Mouse (Mus musculus) embryonic facial prominence, embryonic 15.5 days (tissue): Measurements from ENCODE around the gene Gramd1c. TPM values are rescaled to one million over a fixed set of nuclear protein-coding genes. Genes with fewer than 3 reads are reported as not detected.

Experiments used
- ATAC-seq: fragments of 200-750 bp; cut with Nextera tagmentation; 2 replicates; pipeline ENCODE4 v1.8.0; 2017; ENCODE audit warnings: low read depth, moderate TSS enrichment; ENCODE audit not compliant: insufficient number of reproducible peaks, low FRiP score, low TSS enrichment
- H3K27ac ChIP-seq: fragments of 300-500 bp; sonication (generic); replicated peaks from 2 replicates; pipeline ENCODE4 v1.5.1; 2015; ENCODE audit warnings: mild to moderate bottlenecking, inconsistent platforms
- H3K27me3 ChIP-seq: fragments of 300-500 bp; sonication (generic); 2 replicates; pipeline ENCODE4 v1.6.1; 2015; ENCODE audit warnings: inconsistent platforms
- H3K36me3 ChIP-seq: fragments of 300-500 bp; sonication (generic); 2 replicates; pipeline ENCODE4 v1.6.1; 2015; ENCODE audit warnings: mild to moderate bottlenecking, inconsistent platforms
- H3K4me1 ChIP-seq: fragments of 300-500 bp; sonication (generic); 2 replicates; pipeline ENCODE4 v1.6.1; 2015; ENCODE audit warnings: inconsistent platforms
- H3K4me2 ChIP-seq: fragments of 300-500 bp; sonication (generic); replicated peaks from 2 replicates; pipeline ENCODE4 v1.6.1; 2015; ENCODE audit warnings: mild to moderate bottlenecking, inconsistent platforms
- H3K4me3 ChIP-seq: fragments of 300-500 bp; sonication (generic); replicated peaks from 2 replicates; pipeline ENCODE4 v1.5.1; 2015; ENCODE audit warnings: mild to moderate bottlenecking, inconsistent platforms
- H3K9ac ChIP-seq: fragments of 300-500 bp; sonication (generic); 2 replicates; pipeline ENCODE4 v1.6.1; 2015; ENCODE audit warnings: inconsistent platforms
- H3K9me3 ChIP-seq: fragments of 300-500 bp; sonication (generic); replicated peaks from 2 replicates; pipeline ENCODE4 v1.6.1; 2016; ENCODE audit warnings: inconsistent platforms
- WGBS: fragments of 180-500 bp; shearing (Covaris S2); methylation state at CpG from one replicate; pipeline ENCODE4 v1.1.7; 2015; 5-methylcytosine and 5-hydroxymethylcytosine counted together
- polyA plus RNA-seq: library from polyadenylated mRNA; unstranded; fragments of >200 nt; fragmentation: Nextera tagmentation; extraction: Ambion mirVana; gene quantifications from 2 replicates; pipeline ENCODE4 v1.2.1, GENCODE M21; 2015

The Gramd1c gene
- polyA plus RNA-seq, 1 experiment from 2014 or later: 9.6 TPM

GRCm38 (mm10) chr16:43958038-43958437, 105.1 kb downstream of the Gramd1c start:
- Histone ChIP-seq H3K27me3 (no peaks in the 10 kb centered on the region), H3K4me3 (no peak overlapping the region), H3K4me1 (no peaks in the 10 kb centered on the region), H3K4me2 (no peak overlapping the region), H3K27ac (no peak overlapping the region), H3K36me3 (0 out of 2 replicates have a peak, but pooled peaks cover 6% of the 10 kb centered on the region), H3K9ac (no peak overlapping the region), H3K9me3 (no peaks in the 10 kb centered on the region)
- WGBS: 61% methylated on average over 4 of the region's 4 CpGs
- no peak for ATAC-seq

- H3K4me3 ChIP-seq: no peak overlapping the region
- no peaks in the 10 kb centered on the region for H3K27me3 ChIP-seq
- no peak overlapping the region for H3K27ac ChIP-seq
- no peaks in the 10 kb centered on the region for H3K4me1 ChIP-seq
- H3K4me2 ChIP-seq: no peak overlapping the region
- no peak for ATAC-seq
- H3K9ac ChIP-seq: no peak overlapping the region
- 0 out of 2 replicates have a peak, but pooled peaks cover 6% of the 10 kb centered on the region for H3K36me3 ChIP-seq
- H3K9me3 ChIP-seq: no peaks in the 10 kb centered on the region
- WGBS: 74% methylated on average over 6 of the region's 6 CpGs
Measured at GRCm38 (mm10) chr16:43954913-43955312, 108.2 kb downstream of the Gramd1c start.

GRCm38 (mm10) chr16:43951591-43951990, 111.6 kb downstream of the Gramd1c start:
- Histone ChIP-seq H3K27me3 (no peaks in the 10 kb centered on the region), H3K4me1 (no peaks in the 10 kb centered on the region), H3K27ac (no peak overlapping the region), H3K36me3 (0 out of 2 replicates have a peak, but pooled peaks cover 6% of the 10 kb centered on the region), H3K4me2 (no peak overlapping the region), H3K9me3 (no peaks in the 10 kb centered on the region), H3K9ac (no peak overlapping the region), H3K4me3 (no peak overlapping the region)
- 67% methylated on average over 4 of the region's 4 CpGs for WGBS
- ATAC-seq: no peak

GRCm38 (mm10) chr16:43945869-43946268, 117.3 kb downstream of the Gramd1c start:
- H3K4me2 ChIP-seq: no peak overlapping the region
- H3K9me3 ChIP-seq: no peaks in the 10 kb centered on the region
- no peak for ATAC-seq
- no peaks in the 10 kb centered on the region for H3K27me3 ChIP-seq
- no peaks in the 10 kb centered on the region for H3K4me1 ChIP-seq
- WGBS: 47% methylated on average over 3 of the region's 3 CpGs
- H3K27ac ChIP-seq: no peak overlapping the region
- H3K36me3 ChIP-seq: no peaks in the 10 kb centered on the region
- H3K4me3 ChIP-seq: no peak overlapping the region
- no peak overlapping the region for H3K9ac ChIP-seq

- Histone ChIP-seq H3K4me2 (no peak overlapping the region), H3K27ac (no peak overlapping the region), H3K4me3 (no peak overlapping the region), H3K9ac (no peak overlapping the region), H3K27me3 (no peaks in the 10 kb centered on the region), H3K9me3 (no peaks in the 10 kb centered on the region), H3K4me1 (no peaks in the 10 kb centered on the region), H3K36me3 (no peaks in the 10 kb centered on the region)
- 81% methylated on average over 3 of the region's 3 CpGs for WGBS
- no peak for ATAC-seq
Measured at GRCm38 (mm10) chr16:43945351-43945750, 117.8 kb downstream of the Gramd1c start.

GRCm38 (mm10) chr16:43940846-43941245, 122.3 kb downstream of the Gramd1c start:
- H3K9ac ChIP-seq: no peak overlapping the region
- H3K27me3 ChIP-seq: no peaks in the 10 kb centered on the region
- H3K36me3 ChIP-seq: 0 out of 2 replicates have a peak, but pooled peaks cover 5% of the 10 kb centered on the region
- no peak overlapping the region for H3K27ac ChIP-seq
- no peak overlapping the region for H3K4me2 ChIP-seq
- 89% methylated on average over 4 of the region's 4 CpGs for WGBS
- ATAC-seq: no peak
- no peaks in the 10 kb centered on the region for H3K4me1 ChIP-seq
- no peak overlapping the region for H3K4me3 ChIP-seq
- H3K9me3 ChIP-seq: no peaks in the 10 kb centered on the region

- no peak overlapping the region for H3K4me2 ChIP-seq
- no peak overlapping the region for H3K4me3 ChIP-seq
- no peak for ATAC-seq
- 58% methylated on average over 3 of the region's 3 CpGs for WGBS
- no peak overlapping the region for H3K9ac ChIP-seq
- no peaks in the 10 kb centered on the region for H3K9me3 ChIP-seq
- 0 out of 2 replicates have a peak, but pooled peaks cover 5% of the 10 kb centered on the region for H3K36me3 ChIP-seq
- H3K27ac ChIP-seq: no peak overlapping the region
- no peaks in the 10 kb centered on the region for H3K4me1 ChIP-seq
- no peaks in the 10 kb centered on the region for H3K27me3 ChIP-seq
Measured at GRCm38 (mm10) chr16:43935892-43936291, 127.3 kb downstream of the Gramd1c start.

- Histone ChIP-seq H3K4me1 (no peaks in the 10 kb centered on the region), H3K9ac (no peak overlapping the region), H3K27me3 (no peaks in the 10 kb centered on the region), H3K4me2 (no peak overlapping the region), H3K9me3 (no peaks in the 10 kb centered on the region), H3K27ac (no peak overlapping the region), H3K36me3 (0 out of 2 replicates have a peak, but pooled peaks cover 5% of the 10 kb centered on the region), H3K4me3 (no peak overlapping the region)
- WGBS: 56% methylated on average over 3 of the region's 3 CpGs
- ATAC-seq: no peak
Measured at GRCm38 (mm10) chr16:43935367-43935766, 127.8 kb downstream of the Gramd1c start.

GRCm38 (mm10) chr16:43934856-43935255, 128.3 kb downstream of the Gramd1c start:
- Histone ChIP-seq H3K27me3 (no peaks in the 10 kb centered on the region), H3K4me1 (no peaks in the 10 kb centered on the region), H3K9me3 (no peaks in the 10 kb centered on the region), H3K9ac (no peak overlapping the region), H3K4me2 (no peak overlapping the region), H3K36me3 (0 out of 2 replicates have a peak, but pooled peaks cover 5% of the 10 kb centered on the region), H3K27ac (no peak overlapping the region), H3K4me3 (no peak overlapping the region)
- WGBS: 76% methylated on average over 8 of the region's 8 CpGs
- ATAC-seq: no peak

GRCm38 (mm10) chr16:43933041-43933440, 130.1 kb downstream of the Gramd1c start:
- no peaks in the 10 kb centered on the region for H3K36me3 ChIP-seq
- no peak overlapping the region for H3K4me2 ChIP-seq
- H3K9me3 ChIP-seq: no peaks in the 10 kb centered on the region
- H3K4me3 ChIP-seq: no peak overlapping the region
- H3K9ac ChIP-seq: no peak overlapping the region
- ATAC-seq: no peak
- H3K27me3 ChIP-seq: no peaks in the 10 kb centered on the region
- 81% methylated on average over 6 of the region's 6 CpGs for WGBS
- no peak overlapping the region for H3K27ac ChIP-seq
- no peaks in the 10 kb centered on the region for H3K4me1 ChIP-seq

- Histone ChIP-seq H3K27me3 (no peaks in the 10 kb centered on the region), H3K4me1 (no peaks in the 10 kb centered on the region), H3K27ac (no peak overlapping the region), H3K4me3 (no peak overlapping the region), H3K9ac (no peak overlapping the region), H3K4me2 (no peak overlapping the region), H3K36me3 (no peaks in the 10 kb centered on the region), H3K9me3 (no peaks in the 10 kb centered on the region)
- ATAC-seq: no peak
- 80% methylated on average over 7 of the region's 7 CpGs for WGBS
Measured at GRCm38 (mm10) chr16:43932319-43932718, 130.8 kb downstream of the Gramd1c start.

- Histone ChIP-seq H3K9ac (no peak overlapping the region), H3K27me3 (no peaks in the 10 kb centered on the region), H3K27ac (no peak overlapping the region), H3K4me1 (no peaks in the 10 kb centered on the region), H3K4me3 (no peak overlapping the region), H3K36me3 (no peaks in the 10 kb centered on the region), H3K4me2 (no peak overlapping the region), H3K9me3 (no peaks in the 10 kb centered on the region)
- WGBS: 81% methylated on average over 3 of the region's 3 CpGs
- no peak for ATAC-seq
Measured at GRCm38 (mm10) chr16:43931502-43931901, 131.6 kb downstream of the Gramd1c start.
